Mouse (Mus musculus) urinary bladder, adult 2 months (tissue): ENCODE results near the gene Resp18. TPM values are rescaled to one million over a fixed set of nuclear protein-coding genes. Genes with fewer than 3 reads are reported as not detected.

Experiments used
- DNase-seq: peaks from one replicate; pipeline ENCODE4 v3.0.0; 2022; ENCODE audit warnings: low spot score
- polyA plus RNA-seq: library from polyadenylated mRNA; depleted of rRNA; stranded (reverse); fragments of >200 nt; gene quantifications from 2 replicates; pipeline ENCODE4 v1.2.3, GENCODE M21; 2012

The Resp18 gene
- polyA plus RNA-seq, 1 experiment = 0.52 TPM

GRCm38 (mm10) chr1:75277195-75278188 lies 723 bp downstream of the Resp18 start:
- no peak for DNase-seq

GRCm38 (mm10) chr1:75264091-75264880 lies 13.9 kb downstream of the Resp18 start, which contains the start of gene Ptprn:
Gene Ptprn (minus strand): TSS chr1:75264502.
- no peak for DNase-seq

- no peak for DNase-seq
Measured at GRCm38 (mm10) chr1:75262969-75263951, 15.0 kb downstream of the Resp18 start.

- no peak for DNase-seq
Measured at GRCm38 (mm10) chr1:75261278-75261677, 16.9 kb downstream of the Resp18 start.

- DNase-seq = no peak
Measured at GRCm38 (mm10) chr1:75255516-75256046, 22.6 kb downstream of the Resp18 start.

- no peak for DNase-seq
Measured at GRCm38 (mm10) chr1:75254625-75255013, 23.6 kb downstream of the Resp18 start.

- DNase-seq = peak; percentile 47
Measured at GRCm38 (mm10) chr1:75253849-75254624, 24.2 kb downstream of the Resp18 start.

GRCm38 (mm10) chr1:75253029-75253428 lies 25.2 kb downstream of the Resp18 start:
- peak; percentile 24 for DNase-seq

- no peak for DNase-seq
Measured at GRCm38 (mm10) chr1:75252308-75252707, 25.9 kb downstream of the Resp18 start.

GRCm38 (mm10) chr1:75251112-75251970 lies 26.9 kb downstream of the Resp18 start:
- DNase-seq = peak; percentile 68

GRCm38 (mm10) chr1:75250498-75250897 lies 27.7 kb downstream of the Resp18 start:
- DNase-seq = no peak

GRCm38 (mm10) chr1:75248041-75248772 lies 30.0 kb downstream of the Resp18 start:
- no peak for DNase-seq

GRCm38 (mm10) chr1:75247071-75247930 lies 30.9 kb downstream of the Resp18 start:
- no peak for DNase-seq

GRCm38 (mm10) chr1:75244836-75245235 lies 33.4 kb downstream of the Resp18 start:
- no peak for DNase-seq

- DNase-seq = no peak
Measured at GRCm38 (mm10) chr1:75244175-75244826, 33.9 kb downstream of the Resp18 start.

GRCm38 (mm10) chr1:75243411-75243810 lies 34.8 kb downstream of the Resp18 start:
- DNase-seq = no peak

- no peak for DNase-seq
Measured at GRCm38 (mm10) chr1:75239591-75239990, 38.6 kb downstream of the Resp18 start.
